Mouse (Mus musculus): Measurements from ENCODE around the gene Tsr1. TPM values are rescaled to one million over a fixed set of nuclear protein-coding genes. Genes with fewer than 3 reads are reported as not detected.

Gene Tsr1
- polyA plus RNA-seq (2014; fragmentation: Illumina TruSeq; extraction: RNeasy Lipid Tissue Mini Kit (QIAGEN cat#74804); ENCODE audit: low read depth, low replicate concordance) = 39.0 TPM

DNA sequence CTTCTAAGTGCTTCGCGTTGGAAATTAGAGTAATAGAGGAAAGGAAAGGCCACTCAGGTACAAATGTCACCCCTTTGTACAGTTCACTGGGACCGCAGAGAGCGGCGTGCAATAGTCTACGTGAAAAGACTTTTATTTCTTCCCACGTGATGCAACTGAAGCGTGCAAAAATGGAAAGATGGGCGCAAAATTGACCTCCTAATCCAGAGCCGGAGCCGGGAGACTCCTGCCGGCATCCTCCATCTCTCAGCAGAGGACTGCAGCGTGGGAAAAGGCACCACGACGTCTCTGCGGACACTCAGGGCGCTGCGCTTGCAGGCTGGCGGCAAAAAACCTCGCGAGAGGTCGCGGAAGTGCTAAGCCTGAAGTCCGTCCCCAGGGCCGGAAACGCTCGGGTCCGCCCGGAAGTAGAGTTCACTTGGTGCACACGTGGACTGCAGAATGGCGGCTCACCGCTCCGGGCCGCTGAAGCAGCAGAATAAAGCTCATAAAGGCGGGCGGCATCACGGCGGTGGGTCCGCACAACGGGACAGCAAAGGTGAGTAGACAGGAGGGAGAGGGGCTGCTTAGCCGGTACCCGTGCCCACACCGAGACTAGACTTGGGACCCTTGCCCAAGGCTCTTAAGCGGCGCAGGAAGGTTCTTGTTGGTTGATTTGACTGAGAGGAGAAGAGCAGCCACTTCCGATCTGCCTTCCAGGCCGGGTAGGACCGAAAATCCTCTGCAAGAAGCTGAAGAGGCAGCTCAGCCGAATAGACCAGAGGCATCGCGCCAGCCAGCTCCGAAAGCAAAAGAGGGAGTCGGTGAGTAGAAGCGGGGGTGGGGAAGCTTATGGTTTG lies at the start of gene Tsr1:
Tsr1 (plus strand) TSS at position 394 of the 839 bp plus-strand sequence.

GRCm38 (mm10) chr11:74896901-74897677 lies 782 bp upstream of the Tsr1 start, which contains the start of gene Sgsm2:
Gene Sgsm2, minus strand, starts transcription at chr11:74897060.

DNA sequence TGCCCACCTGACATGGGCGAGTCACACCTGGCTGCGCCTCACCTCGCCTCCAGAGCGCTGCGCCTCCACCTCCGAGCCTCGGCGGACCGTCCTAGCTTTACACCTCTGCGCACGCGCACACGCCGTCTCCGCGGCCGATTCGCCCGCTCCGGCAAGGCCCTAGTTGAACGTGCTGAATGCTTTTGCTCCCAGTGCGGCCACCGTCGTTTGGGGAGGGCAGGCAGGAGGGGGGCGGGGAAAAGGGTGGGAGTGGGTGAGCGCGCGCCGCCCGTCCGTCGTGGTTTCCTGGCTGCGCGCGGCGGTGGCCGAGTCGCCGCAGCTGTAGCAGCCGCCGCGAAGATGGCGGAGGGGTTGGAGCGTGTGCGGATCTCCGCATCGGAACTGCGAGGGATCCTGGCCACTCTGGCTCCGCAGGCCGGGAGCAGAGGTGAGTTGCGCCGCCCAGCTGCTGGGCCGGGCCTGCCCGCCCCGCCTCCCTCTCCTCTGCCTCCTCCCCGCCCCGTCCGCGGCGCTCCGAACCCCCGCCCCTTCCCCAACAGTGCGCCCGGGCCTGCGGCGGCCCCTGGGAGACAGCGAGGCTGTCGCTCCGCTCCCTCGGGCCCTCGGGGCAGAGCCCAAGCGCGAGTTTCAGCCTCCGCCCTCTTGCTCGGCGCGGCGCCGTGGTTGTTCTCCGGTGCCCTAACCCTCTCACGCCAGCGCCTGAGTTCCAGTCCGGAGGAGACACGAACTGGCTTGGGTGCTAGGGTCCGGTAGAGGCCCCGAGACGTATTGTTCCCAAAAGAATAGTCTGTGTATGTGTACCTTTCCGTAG lies 27.9 kb downstream of the Tsr1 start, which contains the start of the genes Smg6 and Srr:
Smg6 (plus strand) TSS at position 247 of the 811 bp plus-strand sequence.
Srr (minus strand) TSS at position 372 of the 811 bp plus-strand sequence.

Other genes starting within 250 kb of the Tsr1 start
- 15.1 TPM for gene Cluh, start 248.6 kb upstream of the Tsr1 start, polyA plus RNA-seq (2014; fragmentation: Illumina TruSeq; extraction: RNeasy Lipid Tissue Mini Kit (QIAGEN cat#74804); ENCODE audit: low read depth, low replicate concordance)
- gene Pafah1b1, start 173.4 kb upstream of the Tsr1 start, polyA plus RNA-seq (2014; fragmentation: Illumina TruSeq; extraction: RNeasy Lipid Tissue Mini Kit (QIAGEN cat#74804); ENCODE audit: low read depth, low replicate concordance) = 933 TPM
- gene Mettl16, start 127.2 kb upstream of the Tsr1 start, polyA plus RNA-seq (2014; fragmentation: Illumina TruSeq; extraction: RNeasy Lipid Tissue Mini Kit (QIAGEN cat#74804); ENCODE audit: low read depth, low replicate concordance) = 43.4 TPM
- gene Mnt, start 67.2 kb upstream of the Tsr1 start, polyA plus RNA-seq (2014; fragmentation: Illumina TruSeq; extraction: RNeasy Lipid Tissue Mini Kit (QIAGEN cat#74804); ENCODE audit: low read depth, low replicate concordance) = 1.8 TPM
- gene Sgsm2, start 1.0 kb upstream of the Tsr1 start, polyA plus RNA-seq (2014; fragmentation: Illumina TruSeq; extraction: RNeasy Lipid Tissue Mini Kit (QIAGEN cat#74804); ENCODE audit: low read depth, low replicate concordance) = 1.6 TPM
- gene Smg6, start 27.8 kb downstream of the Tsr1 start, polyA plus RNA-seq (2014; fragmentation: Illumina TruSeq; extraction: RNeasy Lipid Tissue Mini Kit (QIAGEN cat#74804); ENCODE audit: low read depth, low replicate concordance) = 14.3 TPM
- gene Srr, start 27.9 kb downstream of the Tsr1 start, polyA plus RNA-seq (2014; fragmentation: Illumina TruSeq; extraction: RNeasy Lipid Tissue Mini Kit (QIAGEN cat#74804); ENCODE audit: low read depth, low replicate concordance) = 80.8 TPM

Measured in adrenal gland, adult 10 weeks (tissue).